10 mouse cellular contexts compared by ENCODE assay signal in the genomic region with DNA sequence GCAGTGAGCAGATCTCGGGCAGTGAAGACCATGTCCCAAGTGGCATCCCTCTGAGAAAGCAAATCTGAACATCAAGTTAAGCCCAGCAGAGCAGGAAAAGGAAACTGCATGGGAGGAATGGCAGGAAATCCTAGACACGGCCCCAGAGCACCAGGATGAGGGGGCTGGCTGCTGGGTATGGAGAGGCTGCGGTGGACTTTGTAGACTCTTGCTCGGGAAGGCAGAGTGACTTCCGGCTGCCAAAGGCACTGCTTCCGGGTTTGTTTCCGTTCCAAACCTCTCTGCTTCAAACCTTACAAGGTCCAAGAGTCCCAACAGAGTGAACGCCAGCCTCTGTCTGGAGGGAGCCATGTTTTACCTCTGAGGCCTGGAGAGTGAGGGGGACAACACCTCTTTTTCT. TPM values are rescaled to one million over a fixed set of nuclear protein-coding genes. Genes with fewer than 3 reads are reported as not detected.
A peak's percentile ranks its signal among the peaks of the same experiment; 100 is the strongest.
DNase-seq lines count a peak whose midpoint lies in the region; ATAC-seq lines count a peak whose summit lies in the region.
"Had no signal": no experiment of that assay in that cellular context is flagged by ENCODE, and none has a peak within 500 bp of the region (broad histone marks: within the 10 kb centered on the region; RNA-seq: fewer than 3 reads in every experiment).

No protein-coding gene starts in this region.

- no peak for DNase-seq in forebrain, embryonic 10.5 days (ENCODE audit: extremely low spot score, low spot score)
- peak; percentile 55 for DNase-seq in T-cell, adult 2 months (ENCODE audit: low spot score)
- peak; percentile 43 to 45 for DNase-seq in heart, postnatal 10 days
- DNase-seq in testis, postnatal 10 days (ENCODE audit: low spot score) = no peak
- DNase-seq in cerebellum, adult 11-12 months = no peak
- DNase-seq: layer of hippocampus, adult 9-11 months had no signal

- H3K4me2 ChIP-seq in forebrain, embryonic 12.5 days = no peak overlapping the region
- H3K4me2 ChIP-seq in limb, embryonic 15.5 days = no peak overlapping the region
- H3K4me2 ChIP-seq: forebrain, embryonic 13.5 days had no signal

- intact Hi-C loops in heart, postnatal 10 days (cut with DNase I) = loop anchor here (2.0 kb wide), 1 partner anchor 14 kb away; no protein-coding TSS in a partner anchor

- peaks cover 50% of the 10 kb centered on the region for H3K4me1 ChIP-seq in forebrain, embryonic 10.5 days
- peaks cover 6% of the 10 kb centered on the region for H3K4me1 ChIP-seq in forebrain, embryonic 12.5 days
- peaks cover 65% of the 10 kb centered on the region for H3K4me1 ChIP-seq in limb, embryonic 15.5 days
- H3K4me1 ChIP-seq: forebrain, embryonic 13.5 days had no signal

- no peak for ATAC-seq in forebrain, embryonic 12.5 days (ENCODE audit: low FRiP score)
- ATAC-seq in limb, embryonic 15.5 days (ENCODE audit: insufficient number of reproducible peaks, low FRiP score, low TSS enrichment, low read depth) = no peak
- no peak for ATAC-seq in frontal cortex, adult (ENCODE audit: low TSS enrichment)
- ATAC-seq: forebrain, embryonic 13.5 days had no signal

- H3K9me3 ChIP-seq in forebrain, embryonic 10.5 days = no peaks in the 10 kb centered on the region
- H3K9me3 ChIP-seq in forebrain, embryonic 12.5 days = no peaks in the 10 kb centered on the region
- H3K9me3 ChIP-seq in limb, embryonic 15.5 days = no peaks in the 10 kb centered on the region
- H3K9me3 ChIP-seq: forebrain, embryonic 13.5 days had no signal

- H3K27me3 ChIP-seq in forebrain, embryonic 10.5 days (ENCODE audit: poor library complexity, severe bottlenecking) = no peaks in the 10 kb centered on the region
- H3K27me3 ChIP-seq in forebrain, embryonic 12.5 days = no peaks in the 10 kb centered on the region
- H3K27me3 ChIP-seq in limb, embryonic 15.5 days = no peaks in the 10 kb centered on the region
- H3K27me3 ChIP-seq: forebrain, embryonic 13.5 days had no signal

- WGBS in forebrain, embryonic 10.5 days = 90% methylated on average over 8 of the region's 8 CpGs
- 92% methylated on average over 8 of the region's 8 CpGs for WGBS in forebrain, embryonic 12.5 days
- WGBS in limb, embryonic 15.5 days = 73% methylated on average over 8 of the region's 8 CpGs

- no peak overlapping the region for H3K9ac ChIP-seq in forebrain, embryonic 12.5 days
- no peak overlapping the region for H3K9ac ChIP-seq in limb, embryonic 15.5 days
- H3K9ac ChIP-seq: forebrain, embryonic 13.5 days had no signal

- 0 out of 2 replicates have a peak overlapping the region, but pooled peaks have one; percentile 2 for H3K27ac ChIP-seq in forebrain, embryonic 10.5 days
- H3K27ac ChIP-seq in forebrain, embryonic 12.5 days = no peak overlapping the region
- H3K27ac ChIP-seq in limb, embryonic 15.5 days = peak overlapping the region; percentile 43
- H3K27ac ChIP-seq: forebrain, embryonic 13.5 days had no signal

- H3K36me3 ChIP-seq in forebrain, embryonic 10.5 days (replicated peaks) = no peaks in the 10 kb centered on the region
- H3K36me3 ChIP-seq in forebrain, embryonic 12.5 days (replicated peaks) = no peaks in the 10 kb centered on the region
- no peaks in the 10 kb centered on the region for H3K36me3 ChIP-seq in limb, embryonic 15.5 days

- no peak overlapping the region for H3K4me3 ChIP-seq in forebrain, embryonic 10.5 days
- H3K4me3 ChIP-seq in forebrain, embryonic 12.5 days (replicated peaks) = no peak overlapping the region
- H3K4me3 ChIP-seq in limb, embryonic 15.5 days = no peak overlapping the region
- H3K4me3 ChIP-seq: forebrain, embryonic 13.5 days had no signal

RNA-seq across cellular contexts. Expression of gene Ggta1, which starts 16.2 kb away (rescaled TPM):
- 6.4 TPM in 2 replicates for polyA plus RNA-seq in forebrain, embryonic 10.5 days (2016; fragmentation: Nextera tagmentation; extraction: Ambion mirVana)
- polyA plus RNA-seq in forebrain, embryonic 12.5 days (2016; fragmentation: Nextera tagmentation; extraction: Ambion mirVana) = 4.7 and 4.9 TPM in 2 replicates
- 10 to 100 TPM; 19.9 to 28.8 TPM for total RNA-seq in heart, postnatal 10 days (2021)
- polyA plus RNA-seq in limb, embryonic 15.5 days (2015; fragmentation: Nextera tagmentation; extraction: Ambion mirVana) = 34.2 and 37.5 TPM in 2 replicates

RNA-seq across cellular contexts. Expression of gene 4930402F06Rik, which starts 49.8 kb away (rescaled TPM):
- polyA plus RNA-seq in forebrain, embryonic 10.5 days (2016; fragmentation: Nextera tagmentation; extraction: Ambion mirVana) = not detected in 2 replicates
- not detected in 2 replicates for polyA plus RNA-seq in forebrain, embryonic 12.5 days (2016; fragmentation: Nextera tagmentation; extraction: Ambion mirVana)
- total RNA-seq in heart, postnatal 10 days (2021) = not detected
- not detected in 2 replicates for polyA plus RNA-seq in limb, embryonic 15.5 days (2015; fragmentation: Nextera tagmentation; extraction: Ambion mirVana)
- polyA plus RNA-seq: forebrain, embryonic 13.5 days had no signal

Comparison
In these comparisons a context has a peak if more than half of its experiments do, and no peak if none do; other contexts are left out.
1. DNase-seq: peak in T-cell, adult 2 months (single experiment) and heart, postnatal 10 days (2 of 2); none in forebrain, embryonic 10.5 days (single experiment), testis, postnatal 10 days (single experiment) and cerebellum, adult 11-12 months (single experiment).